Mouse (Mus musculus): ENCODE results near the gene Mboat2. TPM values are rescaled to one million over a fixed set of nuclear protein-coding genes. Genes with fewer than 3 reads are reported as not detected.
A peak's percentile ranks its signal among the peaks of the same experiment; 100 is the strongest.

Mboat2 gene
- polyA plus RNA-seq, 1 experiment from 2014 or later = 64.7 TPM

- Histone ChIP-seq H3K9me3 (replicated peaks) (no peaks in the 10 kb centered on the region), H3K4me3 (no peak overlapping the region), H3K4me2 (replicated peaks) (no peak overlapping the region), H3K27ac (no peak overlapping the region), H3K27me3 (no peaks in the 10 kb centered on the region), H3K36me3 (peaks cover 17% of the 10 kb centered on the region), H3K4me1 (peaks cover 16% of the 10 kb centered on the region), H3K9ac (no peak overlapping the region)
- ATAC-seq (ENCODE audit: low FRiP score) = no peak
- WGBS = 74% methylated on average over 1 of the region's 1 CpGs
Observed at GRCm38 (mm10) chr12:24936281-24936680, 105.6 kb downstream of the Mboat2 start.

- peaks cover 41% of the 10 kb centered on the region for H3K36me3 ChIP-seq
Observed at GRCm38 (mm10) chr12:24939372-24939771, 108.7 kb downstream of the Mboat2 start.

GRCm38 (mm10) chr12:24942619-24943287, 112.1 kb downstream of the Mboat2 start:
- no peak overlapping the region for H3K27ac ChIP-seq
- H3K27me3 ChIP-seq = no peaks in the 10 kb centered on the region
- H3K4me1 ChIP-seq = no peaks in the 10 kb centered on the region
- no peak overlapping the region for H3K9ac ChIP-seq
- H3K36me3 ChIP-seq = peaks cover 63% of the 10 kb centered on the region
- no peaks in the 10 kb centered on the region for H3K9me3 ChIP-seq (replicated peaks)
- no peak for ATAC-seq (ENCODE audit: low FRiP score)
- no peak overlapping the region for H3K4me3 ChIP-seq
- 90% methylated on average over 9 of the region's 9 CpGs for WGBS
- no peak overlapping the region for H3K4me2 ChIP-seq (replicated peaks)

More at GRCm38 (mm10) chr12:24939372-24939771, 108.7 kb downstream of the Mboat2 start:
- WGBS = 90% methylated on average over 8 of the region's 8 CpGs
- no peak overlapping the region for H3K4me3 ChIP-seq
- no peaks in the 10 kb centered on the region for H3K27me3 ChIP-seq
- H3K9me3 ChIP-seq (replicated peaks) = no peaks in the 10 kb centered on the region
- ATAC-seq (ENCODE audit: low FRiP score) = no peak
- H3K4me1 ChIP-seq = no peaks in the 10 kb centered on the region
- no peak overlapping the region for H3K9ac ChIP-seq
- H3K27ac ChIP-seq = no peak overlapping the region
- H3K4me2 ChIP-seq (replicated peaks) = no peak overlapping the region

- Histone ChIP-seq H3K4me1 (no peaks in the 10 kb centered on the region), H3K4me2 (replicated peaks) (no peak overlapping the region), H3K9ac (no peak overlapping the region), H3K36me3 (peaks cover 63% of the 10 kb centered on the region), H3K9me3 (replicated peaks) (no peaks in the 10 kb centered on the region), H3K4me3 (no peak overlapping the region), H3K27ac (no peak overlapping the region), H3K27me3 (no peaks in the 10 kb centered on the region)
- 85% methylated on average over 4 of the region's 4 CpGs for WGBS
- ATAC-seq (ENCODE audit: low FRiP score) = no peak
Observed at GRCm38 (mm10) chr12:24943427-24943826, 112.7 kb downstream of the Mboat2 start.

GRCm38 (mm10) chr12:24944597-24944996, 113.9 kb downstream of the Mboat2 start:
- Histone ChIP-seq H3K4me1 (no peaks in the 10 kb centered on the region), H3K9me3 (replicated peaks) (no peaks in the 10 kb centered on the region), H3K4me3 (no peak overlapping the region), H3K27ac (no peak overlapping the region), H3K36me3 (peaks cover 58% of the 10 kb centered on the region), H3K4me2 (replicated peaks) (no peak overlapping the region), H3K27me3 (no peaks in the 10 kb centered on the region), H3K9ac (no peak overlapping the region)
- no peak for ATAC-seq (ENCODE audit: low FRiP score)
- WGBS = 95% methylated on average over 7 of the region's 7 CpGs

GRCm38 (mm10) chr12:24947065-24947464, 116.4 kb downstream of the Mboat2 start:
- Histone ChIP-seq H3K9ac (no peak overlapping the region), H3K4me3 (no peak overlapping the region), H3K9me3 (replicated peaks) (0 out of 2 replicates have a peak, but pooled peaks cover 3% of the 10 kb centered on the region), H3K36me3 (peaks cover 50% of the 10 kb centered on the region), H3K4me1 (no peaks in the 10 kb centered on the region), H3K27ac (no peak overlapping the region), H3K4me2 (replicated peaks) (no peak overlapping the region), H3K27me3 (no peaks in the 10 kb centered on the region)
- no peak for ATAC-seq (ENCODE audit: low FRiP score)
- 93% methylated on average over 14 of the region's 14 CpGs for WGBS

GRCm38 (mm10) chr12:24948344-24948743, 117.7 kb downstream of the Mboat2 start:
- ATAC-seq (ENCODE audit: low FRiP score) = no peak

GRCm38 (mm10) chr12:24950376-24951046, 119.8 kb downstream of the Mboat2 start:
- no peak overlapping the region for H3K4me2 ChIP-seq (replicated peaks)
- H3K27me3 ChIP-seq = no peaks in the 10 kb centered on the region
- no peak overlapping the region for H3K4me3 ChIP-seq
- no peak for ATAC-seq (ENCODE audit: low FRiP score)
- no peak overlapping the region for H3K9ac ChIP-seq
- H3K27ac ChIP-seq = no peak overlapping the region
- H3K9me3 ChIP-seq (replicated peaks) = 0 out of 2 replicates have a peak, but pooled peaks cover 3% of the 10 kb centered on the region
- peaks cover 48% of the 10 kb centered on the region for H3K36me3 ChIP-seq
- no peaks in the 10 kb centered on the region for H3K4me1 ChIP-seq
- WGBS = 91% methylated on average over 7 of the region's 7 CpGs

More at GRCm38 (mm10) chr12:24948344-24948743, 117.7 kb downstream of the Mboat2 start:
- Histone ChIP-seq H3K27me3 (no peaks in the 10 kb centered on the region), H3K4me3 (no peak overlapping the region), H3K4me1 (no peaks in the 10 kb centered on the region), H3K9ac (no peak overlapping the region), H3K9me3 (replicated peaks) (0 out of 2 replicates have a peak, but pooled peaks cover 3% of the 10 kb centered on the region), H3K36me3 (peaks cover 41% of the 10 kb centered on the region), H3K27ac (no peak overlapping the region), H3K4me2 (replicated peaks) (no peak overlapping the region)
- 65% methylated on average over 3 of the region's 3 CpGs for WGBS

- Histone ChIP-seq H3K9me3 (replicated peaks) (0 out of 2 replicates have a peak, but pooled peaks cover 3% of the 10 kb centered on the region), H3K9ac (no peak overlapping the region), H3K27ac (no peak overlapping the region), H3K4me3 (no peak overlapping the region), H3K27me3 (no peaks in the 10 kb centered on the region), H3K36me3 (peaks cover 52% of the 10 kb centered on the region), H3K4me2 (replicated peaks) (no peak overlapping the region), H3K4me1 (no peaks in the 10 kb centered on the region)
- peak; percentile 56; the same call in 1 of the 2 replicates for ATAC-seq (ENCODE audit: low FRiP score)
- WGBS = 65% methylated on average over 6 of the region's 6 CpGs
Observed at GRCm38 (mm10) chr12:24952147-24952546, 121.5 kb downstream of the Mboat2 start.

- no peaks in the 10 kb centered on the region for H3K4me1 ChIP-seq
- no peak overlapping the region for H3K9ac ChIP-seq
- H3K4me2 ChIP-seq (replicated peaks) = no peak overlapping the region
- H3K27ac ChIP-seq = no peak overlapping the region
- 0 out of 2 replicates have a peak, but pooled peaks cover 3% of the 10 kb centered on the region for H3K9me3 ChIP-seq (replicated peaks)
- no peaks in the 10 kb centered on the region for H3K27me3 ChIP-seq
- ATAC-seq (ENCODE audit: low FRiP score) = no peak
- H3K4me3 ChIP-seq = no peak overlapping the region
- WGBS = 90% methylated on average over 9 of the region's 9 CpGs
- peaks cover 65% of the 10 kb centered on the region for H3K36me3 ChIP-seq
Observed at GRCm38 (mm10) chr12:24955137-24955536, 124.5 kb downstream of the Mboat2 start.

GRCm38 (mm10) chr12:24958526-24958925, 127.8 kb downstream of the Mboat2 start:
- WGBS = 90% methylated on average over 3 of the region's 3 CpGs

GRCm38 (mm10) chr12:24961821-24962220, 131.1 kb downstream of the Mboat2 start:
- no peaks in the 10 kb centered on the region for H3K27me3 ChIP-seq
- 92% methylated on average over 7 of the region's 7 CpGs for WGBS
- H3K9ac ChIP-seq = no peak overlapping the region
- H3K27ac ChIP-seq = no peak overlapping the region
- no peak overlapping the region for H3K4me3 ChIP-seq
- H3K9me3 ChIP-seq (replicated peaks) = no peaks in the 10 kb centered on the region
- no peaks in the 10 kb centered on the region for H3K4me1 ChIP-seq
- no peak for ATAC-seq (ENCODE audit: low FRiP score)
- peaks cover 30% of the 10 kb centered on the region; the same call in 1 of the 2 replicates for H3K36me3 ChIP-seq
- no peak overlapping the region for H3K4me2 ChIP-seq (replicated peaks)

More at GRCm38 (mm10) chr12:24958526-24958925, 127.8 kb downstream of the Mboat2 start:
- Histone ChIP-seq H3K4me2 (replicated peaks) (no peak overlapping the region), H3K4me1 (no peaks in the 10 kb centered on the region), H3K27ac (no peak overlapping the region), H3K27me3 (no peaks in the 10 kb centered on the region), H3K9ac (no peak overlapping the region), H3K9me3 (replicated peaks) (no peaks in the 10 kb centered on the region), H3K4me3 (no peak overlapping the region), H3K36me3 (peaks cover 56% of the 10 kb centered on the region)
- ATAC-seq (ENCODE audit: low FRiP score) = no peak

Data from hindbrain, embryonic 12.5 days (tissue).